Mouse (Mus musculus) heart, adult 2 months (tissue): ENCODE data around the gene Napa. TPM values are rescaled to one million over a fixed set of nuclear protein-coding genes. Genes with fewer than 3 reads are reported as not detected.
A peak's percentile ranks its signal among the peaks of the same experiment; 100 is the strongest.

Experiments used
- DNase-seq, 2 experiments: peaks; one replicate each; pipeline ENCODE4 v3.0.0; 2021
- H3K27ac ChIP-seq: fragments of 200-600 bp; 2 replicates; pipeline ENCODE4 v1.8.1; 2022
- H3K27me3 ChIP-seq: fragments of 200-500 bp; 2 replicates; pipeline ENCODE4 v1.6.1; 2012; ENCODE audit warnings: mild to moderate bottlenecking, low read length, inconsistent platforms, mixed read lengths; ENCODE audit not compliant: control insufficient read depth, insufficient read depth
- H3K36me3 ChIP-seq: fragments of 200-500 bp; 2 replicates; pipeline ENCODE4 v1.6.1; 2012; ENCODE audit warnings: low read length, inconsistent platforms; ENCODE audit not compliant: control insufficient read depth, insufficient read depth
- H3K4me1 ChIP-seq: fragments of 200-500 bp; 2 replicates; pipeline ENCODE4 v1.6.1; 2011; ENCODE audit warnings: low read length; ENCODE audit not compliant: control insufficient read depth, insufficient read depth
- H3K4me3 ChIP-seq: fragments of 200-600 bp; 2 replicates; pipeline ENCODE4 v1.8.1; 2022
- H3K79me2 ChIP-seq: fragments of 200-500 bp; replicated peaks from 2 replicates; pipeline ENCODE4 v1.6.1; 2012; ENCODE audit warnings: mild to moderate bottlenecking, inconsistent platforms, low read length, moderate library complexity, mixed read lengths; ENCODE audit not compliant: control insufficient read depth, insufficient read depth
- H3K9ac ChIP-seq: fragments of 200-500 bp; 2 replicates; pipeline ENCODE4 v1.6.1; 2012; ENCODE audit warnings: low read depth, mild to moderate bottlenecking, control low read depth, inconsistent platforms, low read length, mixed read lengths
- CTCF ChIP-seq: fragments of 200-600 bp; IDR thresholded peaks from 2 replicates; pipeline ENCODE4 v1.8.1; 2022; ENCODE audit warnings: antibody characterized with exemption, mild to moderate bottlenecking, moderate library complexity
- EP300 ChIP-seq: fragments of 200-500 bp; IDR thresholded peaks from 2 replicates; pipeline ENCODE4 v1.6.1; 2011; ENCODE audit warnings: low read depth, low read length, control low read depth; ENCODE audit not compliant: insufficient read depth
- POLR2A ChIP-seq: fragments of 200-500 bp; IDR thresholded peaks from 2 replicates; pipeline ENCODE4 v1.6.1; 2011; ENCODE audit warnings: mild to moderate bottlenecking, low read depth, low read length, control low read depth; ENCODE audit not compliant: insufficient read depth
- WGBS: fragments of 180-500 bp; shearing (Covaris S2); methylation state at CpG from one replicate; pipeline ENCODE4 v1.1.7; 2018; 5-methylcytosine and 5-hydroxymethylcytosine counted together
- intact Hi-C: fragments of 180-260 bp; cut with DNase I; formaldehyde crosslinking; loops from one replicate; pipeline ENCODE4 v1.15.1; 2025
- polyA plus RNA-seq: library from polyadenylated mRNA; depleted of rRNA; stranded (reverse); fragments of >200 nt; gene quantifications from 2 replicates; pipeline ENCODE4 v1.2.3, GENCODE M21; 2012
- total RNA-seq, 2 experiments: library from RNA; stranded (reverse); gene quantifications; 2 replicates each; pipeline ENCODE4 v1.2.3; 2021

Gene Napa
- total and polyA plus RNA-seq, 3 experiments: 74.0 to 165 (median 95.3) TPM

- WGBS: 37% methylated on average over 27 of the region's 27 CpGs
- intact Hi-C loops: loop anchor here (5.0 kb wide), 1 partner anchor 41 kb away; no protein-coding TSS in a partner anchor
These were observed 48.5 kb downstream of the Napa start for GRCm38 (mm10) chr7:16146489-16147410.

GRCm38 (mm10) chr7:16147643-16148042, 49.4 kb downstream of the Napa start:
- H3K36me3 ChIP-seq: no peaks in the 10 kb centered on the region
- H3K79me2 ChIP-seq: no peaks in the 10 kb centered on the region
- no peak overlapping the region for H3K9ac ChIP-seq
- 0 out of 2 replicates have a peak, but pooled peaks cover 2% of the 10 kb centered on the region for H3K27me3 ChIP-seq
- H3K4me3 ChIP-seq: no peak overlapping the region
- intact Hi-C loops: loop anchor here (5.0 kb wide), 1 partner anchor 40 kb away; no protein-coding TSS in a partner anchor
- whole genome bisulfite sequencing: 14% methylated on average over 15 of the region's 15 CpGs
- TF ChIP-seq POLR2A (no peak), EP300 (no peak), CTCF (no peak)
- no peaks in the 10 kb centered on the region for H3K4me1 ChIP-seq
- no peak overlapping the region for H3K27ac ChIP-seq
- DNase-seq: peak; percentile 46 to 74

More at GRCm38 (mm10) chr7:16146489-16147410, 48.5 kb downstream of the Napa start:
- H3K9ac ChIP-seq: no peak overlapping the region
- no peak overlapping the region for H3K4me3 ChIP-seq
- no peak for DNase-seq
- H3K36me3 ChIP-seq: no peaks in the 10 kb centered on the region
- no peak for TF ChIP-seq POLR2A
- TF ChIP-seq CTCF: no peak
- no peak for TF ChIP-seq EP300
- no peaks in the 10 kb centered on the region for H3K4me1 ChIP-seq
- no peaks in the 10 kb centered on the region for H3K79me2 ChIP-seq
- H3K27me3 ChIP-seq: 0 out of 2 replicates have a peak, but pooled peaks cover 2% of the 10 kb centered on the region
- no peak overlapping the region for H3K27ac ChIP-seq

- WGBS: 35% methylated on average over 5 of the region's 5 CpGs
- no peaks in the 10 kb centered on the region for H3K4me1 ChIP-seq
- intact Hi-C loops: loop anchor here (5.0 kb wide), 1 partner anchor 38 kb away; no protein-coding TSS in a partner anchor
- 0 out of 2 replicates have a peak, but pooled peaks cover 2% of the 10 kb centered on the region for H3K27me3 ChIP-seq
- TF ChIP-seq CTCF (no peak), EP300 (no peak), POLR2A (no peak)
- no peaks in the 10 kb centered on the region for H3K79me2 ChIP-seq
- no peak overlapping the region for H3K9ac ChIP-seq
- no peak for DNase-seq
- H3K27ac ChIP-seq: no peak overlapping the region
- no peak overlapping the region for H3K4me3 ChIP-seq
- no peaks in the 10 kb centered on the region for H3K36me3 ChIP-seq
These were observed 51.0 kb downstream of the Napa start for GRCm38 (mm10) chr7:16149241-16149640.

GRCm38 (mm10) chr7:16150191-16151145, 52.2 kb downstream of the Napa start:
- intact Hi-C loops: no loop called here
- H3K36me3 ChIP-seq: no peaks in the 10 kb centered on the region
- no peak overlapping the region for H3K4me3 ChIP-seq
- no peak overlapping the region for H3K27ac ChIP-seq
- H3K79me2 ChIP-seq: no peaks in the 10 kb centered on the region
- TF ChIP-seq CTCF: no peak
- no peak for TF ChIP-seq POLR2A
- TF ChIP-seq EP300: no peak
- H3K4me1 ChIP-seq: no peaks in the 10 kb centered on the region
- H3K27me3 ChIP-seq: 0 out of 2 replicates have a peak, but pooled peaks cover 2% of the 10 kb centered on the region
- DNase-seq: no peak
- WGBS: 63% methylated on average over 9 of the region's 9 CpGs
- H3K9ac ChIP-seq: no peak overlapping the region

GRCm38 (mm10) chr7:16153522-16153921, 55.3 kb downstream of the Napa start:
- Histone ChIP-seq H3K27ac (no peak overlapping the region), H3K79me2 (no peaks in the 10 kb centered on the region), H3K9ac (no peak overlapping the region), H3K4me3 (no peak overlapping the region), H3K4me1 (peaks cover 1% of the 10 kb centered on the region; the same call in 1 of the 2 replicates), H3K27me3 (no peaks in the 10 kb centered on the region; the same call in 1 of the 2 replicates), H3K36me3 (no peaks in the 10 kb centered on the region)
- DNase-seq: peak; percentile 31 to 52
- intact Hi-C loops: no loop called here
- peak; percentile 83 for TF ChIP-seq CTCF
- TF ChIP-seq EP300: 0 out of 2 replicates have a peak, but pooled peaks have one; percentile 25
- no peak for TF ChIP-seq POLR2A
- WGBS: 25% methylated on average over 10 of the region's 10 CpGs
